Mouse (Mus musculus): ENCODE measurements around the gene Zfp839. TPM values are rescaled to one million over a fixed set of nuclear protein-coding genes. Genes with fewer than 3 reads are reported as not detected.
"Not testable (repeated sequence)": the region's sequence is repeated elsewhere in the genome, so short reads cannot be mapped to it uniquely, and the experiment has no call there.

Zfp839 gene
- total and polyA plus RNA-seq, 3 experiments, result 4.8 to 10.3 (median 9.1) TPM

DNA sequence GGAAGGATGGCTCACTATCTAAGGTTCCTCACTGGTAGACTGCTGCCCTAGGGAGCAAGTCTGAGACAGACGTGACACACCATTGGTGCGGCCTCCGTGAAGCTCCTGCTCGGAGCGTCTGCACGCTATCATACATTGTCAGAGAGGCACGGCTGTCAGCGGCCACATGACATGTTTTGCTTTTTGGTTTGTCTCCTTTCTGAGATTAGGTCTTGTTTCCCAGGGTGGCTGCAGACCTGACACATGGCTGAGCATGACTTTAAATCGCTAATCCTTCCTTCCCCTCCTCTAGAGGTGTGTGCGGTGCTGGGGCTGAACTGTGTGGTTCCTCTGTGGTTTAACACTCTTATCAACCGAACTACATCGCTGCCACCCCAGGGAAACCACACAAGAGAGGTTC is 1.4 kb downstream of the Zfp839 start:
- no peak for TF ChIP-seq EP300 (IDR thresholded peaks at IDR 0.05; ENCODE audit: insufficient read depth, low read depth, low read length)
- no peak for TF ChIP-seq CTCF (IDR thresholded peaks at IDR 0.05)
- TF ChIP-seq POLR2A (IDR thresholded peaks at IDR 0.05; ENCODE audit: insufficient read depth, low read depth, low read length), result no peak
- Histone ChIP-seq H3K4me3 (no peak overlapping the region), H3K9ac (ENCODE audit: low read depth, low read length) (no peak overlapping the region; the same call in 1 of the 2 replicates), H3K36me3 (ENCODE audit: control insufficient read depth, insufficient read depth, low read length) (no peaks in the 10 kb centered on the region), H3K79me2 (replicated peaks; ENCODE audit: control insufficient read depth, insufficient read depth, low read length) (no peaks in the 10 kb centered on the region), H3K4me1 (ENCODE audit: control insufficient read depth, insufficient read depth, low read length) (peaks cover 3% of the 10 kb centered on the region), H3K27me3 (ENCODE audit: control insufficient read depth, insufficient read depth, low read length) (no peaks in the 10 kb centered on the region), H3K27ac (no peak overlapping the region)
- intact Hi-C loops (cut with DNase I), result no loop called here
- WGBS, result 48% methylated on average over 12 of the region's 12 CpGs
- DNase-seq, result no peak

DNA sequence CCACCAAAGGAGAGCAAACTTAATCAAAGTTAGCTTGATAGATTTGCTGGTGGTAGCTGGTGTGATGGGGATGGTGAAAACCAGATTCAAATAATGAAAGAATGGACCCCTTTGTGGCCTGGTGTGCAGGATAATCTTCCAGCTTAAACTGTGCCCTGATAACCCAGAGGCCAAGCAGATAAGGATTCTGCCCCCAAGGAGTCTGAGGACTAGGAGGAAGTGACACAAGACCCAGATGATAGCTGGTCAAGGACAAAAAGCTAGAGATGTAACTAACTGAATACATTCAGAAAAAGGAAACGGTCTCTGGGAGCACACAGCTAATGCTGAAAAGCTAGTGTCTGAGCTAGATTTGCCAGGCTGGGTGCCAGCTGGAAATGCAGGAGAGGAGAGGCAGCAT is 1.9 kb downstream of the Zfp839 start:
- Histone ChIP-seq H3K36me3 (ENCODE audit: control insufficient read depth, insufficient read depth, low read length) (no peaks in the 10 kb centered on the region), H3K27me3 (ENCODE audit: control insufficient read depth, insufficient read depth, low read length) (no peaks in the 10 kb centered on the region), H3K79me2 (replicated peaks; ENCODE audit: control insufficient read depth, insufficient read depth, low read length) (no peaks in the 10 kb centered on the region), H3K27ac (no peak overlapping the region), H3K9ac (ENCODE audit: low read depth, low read length) (no peak overlapping the region), H3K4me3 (no peak overlapping the region), H3K4me1 (ENCODE audit: control insufficient read depth, insufficient read depth, low read length) (peaks cover 3% of the 10 kb centered on the region)
- 74% methylated on average over 1 of the region's 1 CpGs for WGBS
- intact Hi-C loops (cut with DNase I), result no loop called here
- no peak for TF ChIP-seq EP300 (IDR thresholded peaks at IDR 0.05; ENCODE audit: insufficient read depth, low read depth, low read length)
- no peak for TF ChIP-seq CTCF (IDR thresholded peaks at IDR 0.05)
- DNase-seq, result no peak

DNA sequence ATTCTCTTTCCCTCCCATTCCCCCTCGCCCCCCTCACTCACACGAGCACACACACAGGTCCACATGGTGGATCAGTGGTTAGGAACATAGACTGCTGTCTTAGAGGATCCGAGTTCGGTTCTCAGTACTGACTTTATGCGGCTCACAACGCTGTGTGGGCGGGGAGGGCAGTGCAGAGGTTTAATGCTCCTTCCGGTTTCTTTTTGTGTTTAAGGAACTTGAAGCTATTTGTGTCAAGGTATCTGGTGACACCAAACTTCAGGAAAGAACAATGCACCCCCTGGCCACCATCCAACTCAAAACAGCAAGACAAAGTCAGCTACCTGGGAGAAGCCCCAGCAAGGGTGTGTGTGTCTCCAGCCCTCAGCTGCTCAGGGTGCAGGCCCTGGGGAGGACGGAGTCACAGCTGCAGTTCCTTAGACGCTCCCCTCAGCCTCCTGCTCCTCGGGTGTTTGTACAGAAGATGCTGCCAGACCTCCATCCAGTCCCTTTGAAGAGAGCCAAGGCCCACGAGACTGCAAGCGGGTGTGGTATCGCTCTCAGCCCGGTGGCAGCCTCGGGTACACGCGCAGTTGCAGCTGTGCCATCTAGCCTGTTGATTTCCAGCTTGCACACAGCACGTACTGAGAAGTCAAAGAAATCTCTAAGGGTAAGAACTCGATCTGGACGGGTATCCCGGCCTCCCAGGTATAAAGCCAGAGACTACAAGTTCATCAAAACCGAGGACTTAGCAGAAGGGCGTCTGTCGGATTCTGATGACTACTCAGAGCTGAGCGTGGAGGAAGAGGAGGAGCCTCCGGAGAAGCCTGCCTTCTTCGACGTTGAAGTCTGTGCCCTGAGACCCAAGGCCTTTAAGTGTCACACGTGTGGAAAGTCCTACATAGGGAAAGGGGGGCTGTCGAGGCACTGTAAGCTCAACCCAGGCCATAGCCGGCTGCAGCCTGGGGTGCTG is 5.0 kb downstream of the Zfp839 start:
- Histone ChIP-seq H3K79me2 (replicated peaks; ENCODE audit: control insufficient read depth, insufficient read depth, low read length) (no peaks in the 10 kb centered on the region), H3K27me3 (ENCODE audit: control insufficient read depth, insufficient read depth, low read length) (no peaks in the 10 kb centered on the region), H3K36me3 (ENCODE audit: control insufficient read depth, insufficient read depth, low read length) (no peaks in the 10 kb centered on the region), H3K4me3 (no peak overlapping the region), H3K27ac (no peak overlapping the region), H3K4me1 (ENCODE audit: control insufficient read depth, insufficient read depth, low read length) (peaks cover 3% of the 10 kb centered on the region), H3K9ac (ENCODE audit: low read depth, low read length) (no peak overlapping the region)
- TF ChIP-seq CTCF (IDR thresholded peaks at IDR 0.05) (no peak), POLR2A (IDR thresholded peaks at IDR 0.05; ENCODE audit: insufficient read depth, low read depth, low read length) (no peak), EP300 (IDR thresholded peaks at IDR 0.05; ENCODE audit: insufficient read depth, low read depth, low read length) (no peak)
- DNase-seq, result no peak
- intact Hi-C loops (cut with DNase I), result no loop called here
- 75% methylated on average over 32 of the region's 32 CpGs for WGBS

DNA sequence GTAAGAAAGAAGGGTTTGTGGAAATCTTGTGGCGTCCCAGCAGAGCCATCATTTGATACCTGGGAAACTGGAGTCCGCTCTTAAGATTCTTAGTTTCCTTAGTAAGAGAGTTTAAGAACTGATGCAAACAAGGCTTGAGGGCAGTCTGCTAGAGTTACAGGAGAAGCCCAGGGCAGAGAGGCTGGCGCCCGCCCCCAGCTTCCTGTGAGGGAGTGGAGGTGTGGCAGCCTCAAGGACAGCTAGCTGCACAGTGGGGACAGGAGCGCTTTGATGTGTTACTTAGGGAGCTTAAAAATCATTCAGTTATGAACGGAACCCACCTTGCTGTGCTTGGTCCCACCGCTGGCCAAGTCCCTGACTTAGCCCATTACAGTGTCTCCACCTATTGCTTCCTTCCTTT is 7.1 kb downstream of the Zfp839 start:
- intact Hi-C loops (cut with DNase I), result no loop called here
- WGBS, result 80% methylated on average over 7 of the region's 7 CpGs

DNA sequence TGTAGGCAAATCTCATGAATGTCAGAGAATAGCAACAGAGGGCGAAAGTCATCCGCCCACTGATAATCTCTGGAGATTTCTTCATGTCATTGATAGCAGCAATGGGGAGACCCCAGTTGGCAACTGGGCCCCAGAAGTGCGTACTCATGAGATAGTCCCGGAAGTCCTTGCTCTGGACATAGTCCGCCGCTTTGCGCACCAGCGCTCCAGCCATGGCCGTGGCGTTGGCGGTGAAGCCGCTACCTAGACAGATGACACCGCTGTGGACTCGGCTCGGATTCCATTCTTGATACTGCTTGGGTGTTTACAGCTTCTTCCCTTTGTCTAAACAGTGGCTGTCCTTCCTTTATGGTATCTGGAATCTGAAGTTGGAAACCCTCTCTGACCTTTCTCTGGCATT is 8.6 kb downstream of the Zfp839 start:
- H3K79me2 ChIP-seq (replicated peaks; ENCODE audit: control insufficient read depth, insufficient read depth, low read length); H3K27me3 ChIP-seq (ENCODE audit: control insufficient read depth, insufficient read depth, low read length); H3K4me3 ChIP-seq; H3K4me1 ChIP-seq (ENCODE audit: control insufficient read depth, insufficient read depth, low read length); H3K27ac ChIP-seq; H3K9ac ChIP-seq (ENCODE audit: low read depth, low read length); DNase-seq; H3K36me3 ChIP-seq (ENCODE audit: control insufficient read depth, insufficient read depth, low read length); intact Hi-C loops (cut with DNase I): not testable (repeated sequence)
- WGBS, result 95% methylated on average over 15 of the region's 15 CpGs

More for the DNA sequence above, 7.1 kb downstream of the Zfp839 start:
- DNase-seq, result no peak
- H3K27me3 ChIP-seq (ENCODE audit: control insufficient read depth, insufficient read depth, low read length), result no peaks in the 10 kb centered on the region
- TF ChIP-seq POLR2A (IDR thresholded peaks at IDR 0.05; ENCODE audit: insufficient read depth, low read depth, low read length), result no peak
- no peak overlapping the region for H3K4me3 ChIP-seq
- no peaks in the 10 kb centered on the region for H3K4me1 ChIP-seq (ENCODE audit: control insufficient read depth, insufficient read depth, low read length)
- H3K9ac ChIP-seq (ENCODE audit: low read depth, low read length), result no peak overlapping the region
- H3K27ac ChIP-seq, result no peak overlapping the region
- H3K79me2 ChIP-seq (replicated peaks; ENCODE audit: control insufficient read depth, insufficient read depth, low read length), result no peaks in the 10 kb centered on the region
- no peaks in the 10 kb centered on the region for H3K36me3 ChIP-seq (ENCODE audit: control insufficient read depth, insufficient read depth, low read length)

DNA sequence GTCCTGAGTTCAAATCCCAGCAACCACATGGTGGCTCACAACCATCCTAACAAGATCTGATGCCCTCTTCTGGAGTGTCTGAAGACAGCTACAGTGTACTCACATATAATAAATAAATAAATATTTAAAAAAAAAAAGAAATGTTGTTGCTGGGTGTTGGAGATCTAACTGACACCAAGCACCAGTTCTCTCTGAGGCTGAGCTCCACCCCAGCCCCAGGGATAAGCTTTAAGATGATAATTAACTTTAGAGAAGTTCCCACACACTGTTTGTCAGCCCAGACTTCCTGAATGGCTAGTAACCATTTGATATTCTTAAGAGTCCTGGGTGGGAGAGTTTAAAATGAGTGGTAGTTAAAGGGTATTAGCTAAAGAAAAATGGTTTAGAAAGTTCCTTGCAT is 10.2 kb downstream of the Zfp839 start:
- intact Hi-C loops (cut with DNase I), result no loop called here
- no peak for DNase-seq
- Histone ChIP-seq H3K79me2 (replicated peaks; ENCODE audit: control insufficient read depth, insufficient read depth, low read length) (no peaks in the 10 kb centered on the region), H3K27ac (no peak overlapping the region), H3K9ac (ENCODE audit: low read depth, low read length) (no peak overlapping the region), H3K36me3 (ENCODE audit: control insufficient read depth, insufficient read depth, low read length) (no peaks in the 10 kb centered on the region), H3K4me1 (ENCODE audit: control insufficient read depth, insufficient read depth, low read length) (no peaks in the 10 kb centered on the region), H3K27me3 (ENCODE audit: control insufficient read depth, insufficient read depth, low read length) (no peaks in the 10 kb centered on the region), H3K4me3 (no peak overlapping the region)
- TF ChIP-seq POLR2A (IDR thresholded peaks at IDR 0.05; ENCODE audit: insufficient read depth, low read depth, low read length) (no peak), EP300 (IDR thresholded peaks at IDR 0.05; ENCODE audit: insufficient read depth, low read depth, low read length) (no peak)

Data from heart, adult 2 months (tissue).